Mouse (Mus musculus) CH12.LX (cell line): ENCODE results near the gene Tmem114. TPM values are rescaled to one million over a fixed set of nuclear protein-coding genes. Genes with fewer than 3 reads are reported as not detected.

ENCODE experiments used
- DNase-seq: peaks from one replicate; pipeline ENCODE4 v3.0.0-alpha.2; 2013; ENCODE audit errors: extremely low read depth
- H3K27ac ChIP-seq: 2 replicates; pipeline ENCODE4 v1.5.1; 2012; ENCODE audit warnings: low read depth, mild to moderate bottlenecking, control low read depth, moderate library complexity; ENCODE audit not compliant: insufficient read depth
- H3K27me3 ChIP-seq: replicated peaks from 2 replicates; pipeline ENCODE3; 2012; ENCODE audit warnings: inconsistent platforms
- H3K36me3 ChIP-seq, 2 experiments: replicated peaks in 1 of 2; 2 replicates each; pipeline versions ENCODE3 to v1.6.1; 2012; ENCODE audit warnings: inconsistent platforms in 1 of 2, low read length in 1 of 2, mild to moderate bottlenecking in 1 of 2, mixed read lengths in 1 of 2, moderate library complexity in 1 of 2; ENCODE audit not compliant: control insufficient read depth in 1 of 2, insufficient read depth in 1 of 2
- H3K4me1 ChIP-seq, 2 experiments: 2 replicates each; pipeline ENCODE4 v1.6.1; 2012; ENCODE audit warnings: inconsistent platforms in 1 of 2, moderate library complexity in 1 of 2; ENCODE audit not compliant: insufficient read depth in 2 of 2, control insufficient read depth in 1 of 2
- H3K4me2 ChIP-seq: 2 replicates; pipeline ENCODE4 v1.6.1; 2012; ENCODE audit warnings: low read depth, mild to moderate bottlenecking, control low read depth; ENCODE audit not compliant: poor library complexity, insufficient read depth, severe bottlenecking
- H3K4me3 ChIP-seq, 3 experiments: fragments of 150-350 bp in 1 of 3; sonication (generic) in 1 of 3; replicated peaks in 1 of 3; 2 replicates each; pipeline versions ENCODE3 to v1.5.1; 2011 to 2012; ENCODE audit warnings: low read depth in 2 of 3, low read length in 2 of 3, mild to moderate bottlenecking in 2 of 3, moderate library complexity in 2 of 3, control low read depth in 1 of 3, improper control_type of control experiment in 1 of 3, inconsistent platforms in 1 of 3, mixed read lengths in 1 of 3; ENCODE audit not compliant: poor library complexity in 1 of 3
- H3K79me2 ChIP-seq: replicated peaks from 2 replicates; pipeline ENCODE4 v1.6.1; 2012; ENCODE audit warnings: mild to moderate bottlenecking, moderate library complexity; ENCODE audit not compliant: control insufficient read depth, poor library complexity, insufficient read depth, severe bottlenecking; ENCODE audit errors: extremely low read depth
- H3K9ac ChIP-seq: 2 replicates; pipeline ENCODE4 v1.6.1; 2012; ENCODE audit warnings: low read depth, mild to moderate bottlenecking, control low read depth, moderate library complexity; ENCODE audit not compliant: insufficient read depth
- H3K9me3 ChIP-seq: replicated peaks from 2 replicates; pipeline ENCODE3; 2012; ENCODE audit warnings: low read length, inconsistent platforms, mixed read lengths
- BHLHE40 ChIP-seq: IDR thresholded peaks from 2 replicates; pipeline ENCODE4 v1.6.1; 2011; ENCODE audit warnings: mild to moderate bottlenecking, low read depth, low read length, improper control_type of control experiment
- CHD1 ChIP-seq: IDR thresholded peaks from 2 replicates; pipeline ENCODE4 v1.6.1; 2012; ENCODE audit warnings: low read depth, low read length, improper control_type of control experiment, inconsistent platforms
- CHD2 ChIP-seq: IDR thresholded peaks from 2 replicates; pipeline ENCODE4 v1.6.1; 2011; ENCODE audit warnings: low read length, improper control_type of control experiment
- CTCF ChIP-seq, 2 experiments: IDR thresholded peaks in 1 of 2; conservative IDR thresholded peaks in 1 of 2; 2 replicates each; pipeline ENCODE4 v1.5.1; 2011 to 2012; ENCODE audit warnings: low read depth in 2 of 2, low read length in 2 of 2, improper control_type of control experiment in 1 of 2, inconsistent platforms in 1 of 2, mild to moderate bottlenecking in 1 of 2, moderate library complexity in 1 of 2
- E2F4 ChIP-seq: IDR thresholded peaks from 2 replicates; pipeline ENCODE4 v1.6.1; 2011; ENCODE audit warnings: low read depth, low read length, improper control_type of control experiment; ENCODE audit not compliant: insufficient replicate concordance
- EP300 ChIP-seq: IDR thresholded peaks from 2 replicates; pipeline ENCODE4 v1.6.1; 2011; ENCODE audit warnings: low read length, improper control_type of control experiment
- ETS1 ChIP-seq: conservative IDR thresholded peaks from 2 replicates; pipeline ENCODE4 v1.6.1; 2012; ENCODE audit warnings: low read depth, mild to moderate bottlenecking, inconsistent platforms, low read length, improper control_type of control experiment, moderate library complexity
- HCFC1 ChIP-seq: IDR thresholded peaks from 2 replicates; pipeline ENCODE4 v1.6.1; 2012; ENCODE audit warnings: low read depth, mild to moderate bottlenecking, inconsistent platforms, low read length, improper control_type of control experiment
- IRF4 ChIP-seq: IDR thresholded peaks from 2 replicates; pipeline ENCODE4 v1.6.1; 2014; ENCODE audit warnings: low read depth, mild to moderate bottlenecking, inconsistent platforms, low read length, improper control_type of control experiment
- JUN ChIP-seq: IDR thresholded peaks from 2 replicates; pipeline ENCODE4 v1.6.1; 2011; ENCODE audit warnings: low read depth, mild to moderate bottlenecking, low read length, improper control_type of control experiment, moderate library complexity; ENCODE audit not compliant: insufficient read depth
- MAX ChIP-seq: IDR thresholded peaks from 2 replicates; pipeline ENCODE4 v1.6.1; 2011; ENCODE audit warnings: low read length, improper control_type of control experiment
- MAZ ChIP-seq: IDR thresholded peaks from 2 replicates; pipeline ENCODE4 v1.6.1; 2012; ENCODE audit warnings: low read depth, mild to moderate bottlenecking, inconsistent platforms, low read length, improper control_type of control experiment, moderate library complexity
- MEF2A ChIP-seq: IDR thresholded peaks from 2 replicates; pipeline ENCODE4 v1.6.1; 2014; ENCODE audit warnings: low read depth, mild to moderate bottlenecking, inconsistent platforms, low read length, improper control_type of control experiment, borderline replicate concordance
- MXI1 ChIP-seq: IDR thresholded peaks from 2 replicates; pipeline ENCODE4 v1.6.1; 2011; ENCODE audit warnings: mild to moderate bottlenecking, low read depth, low read length, improper control_type of control experiment
- NELFE ChIP-seq: IDR thresholded peaks from 2 replicates; pipeline ENCODE4 v1.6.1; 2011; ENCODE audit warnings: low read depth, low read length, improper control_type of control experiment
- NRF1 ChIP-seq: IDR thresholded peaks from 2 replicates; pipeline ENCODE4 v1.6.1; 2014; ENCODE audit warnings: low read depth, mild to moderate bottlenecking, inconsistent platforms, low read length, improper control_type of control experiment, moderate library complexity
- PAX5 ChIP-seq: IDR thresholded peaks from 2 replicates; pipeline ENCODE4 v1.6.1; 2012; ENCODE audit warnings: low read length, inconsistent platforms, mixed read lengths
- POLR2A ChIP-seq: IDR thresholded peaks from 2 replicates; pipeline ENCODE4 v1.6.1; 2011; ENCODE audit warnings: low read depth, mild to moderate bottlenecking, improper control_type of control experiment, low read length
- POLR2AphosphoS2 ChIP-seq: IDR thresholded peaks from 2 replicates; pipeline ENCODE4 v1.6.1; 2011; ENCODE audit warnings: low read depth, low read length, improper control_type of control experiment
- RAD21 ChIP-seq: IDR thresholded peaks from 2 replicates; pipeline ENCODE4 v1.6.1; 2011; ENCODE audit warnings: low read depth, mild to moderate bottlenecking, low read length, improper control_type of control experiment, moderate library complexity
- UBTF ChIP-seq: IDR thresholded peaks from 2 replicates; pipeline ENCODE4 v1.6.1; 2012; ENCODE audit warnings: low read depth, mild to moderate bottlenecking, inconsistent platforms, low read length, improper control_type of control experiment, moderate library complexity
- ZKSCAN1 ChIP-seq: IDR thresholded peaks from 2 replicates; pipeline ENCODE4 v1.6.1; 2012; ENCODE audit warnings: low read depth, inconsistent platforms, low read length, improper control_type of control experiment, borderline replicate concordance
- dilution Hi-C: fragments of 300-500 bp; cut with MboI; formaldehyde crosslinking; loops from 2 replicates; pipeline ENCODE4 v1.14.3; 2020; ENCODE audit warnings: low sequenced_read_pairs; ENCODE audit not compliant: extremely low pct_unique_long_range_greater_than_20kb, extremely low pct_ligation_motif_present
- in situ Hi-C: fragments of 300-500 bp; cut with MboI; formaldehyde crosslinking; loops from 3 replicates; pipeline ENCODE4 v1.14.3; 2019; ENCODE audit warnings: low sequenced_read_pairs, low pct_ligation_motif_present, low pct_unique_long_range_greater_than_20kb, mixed read lengths
- polyA plus RNA-seq: library from polyadenylated mRNA; unstranded; fragments of >175 nt; gene quantifications from 2 replicates; pipeline ENCODE4 v1.2.1, GENCODE M21; 2012; ENCODE audit warnings: low read depth; ENCODE audit not compliant: insufficient read length
- total RNA-seq, 2 experiments: library from RNA; depleted of rRNA; stranded (reverse); fragments of 300-350 nt in 1 of 2; fragments of >200 nt in 1 of 2; gene quantifications; 2 replicates each; pipeline ENCODE4 v1.2.3; 2012 to 2014

Tmem114 gene
- total and polyA plus RNA-seq, 3 experiments: not detected

DNA sequence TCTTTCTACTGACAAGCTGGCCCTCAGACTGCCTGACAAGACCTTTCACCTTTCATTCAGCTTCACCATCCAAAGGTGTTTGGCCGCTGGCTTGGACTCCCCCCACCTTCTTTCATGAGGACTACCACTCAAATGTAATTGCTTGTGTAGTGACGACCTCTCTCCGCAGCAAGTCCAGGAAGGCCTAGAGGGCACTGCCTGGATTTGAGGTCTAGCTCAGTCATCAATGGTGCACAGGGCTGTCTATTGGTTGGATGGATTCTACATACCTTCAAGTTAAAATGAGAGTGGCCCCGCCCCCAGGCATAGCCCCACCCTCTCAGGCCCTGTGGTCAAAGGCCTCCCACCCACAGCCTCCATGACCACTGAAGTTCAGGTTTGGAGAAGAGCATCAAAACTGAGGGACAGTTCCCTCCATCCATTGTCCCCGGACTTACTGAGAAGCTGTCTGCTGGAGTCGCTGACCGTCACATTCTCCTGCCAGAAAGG is 1.3 kb downstream of the Tmem114 start:
- no peak for DNase-seq
- TF ChIP-seq RAD21: no peak
- TF ChIP-seq E2F4: no peak
- no peak for TF ChIP-seq ZKSCAN1
- no peak for TF ChIP-seq MAX
- TF ChIP-seq NELFE: no peak
- no peak for TF ChIP-seq EP300
- no peak for TF ChIP-seq MEF2A
- no peak for TF ChIP-seq MAZ
- TF ChIP-seq JUN: no peak
- in situ Hi-C loops: no loop called here
- no peak overlapping the region for H3K27ac ChIP-seq
- no peak overlapping the region for H3K4me3 ChIP-seq
- no peaks in the 10 kb centered on the region for H3K79me2 ChIP-seq
- H3K4me1 ChIP-seq: no peaks in the 10 kb centered on the region
- H3K4me2 ChIP-seq: no peak overlapping the region
- no peaks in the 10 kb centered on the region for H3K36me3 ChIP-seq
- peaks cover 88% of the 10 kb centered on the region for H3K27me3 ChIP-seq
- dilution Hi-C loops: no loop called here
- no peaks in the 10 kb centered on the region for H3K9me3 ChIP-seq
- no peak overlapping the region for H3K9ac ChIP-seq

DNA sequence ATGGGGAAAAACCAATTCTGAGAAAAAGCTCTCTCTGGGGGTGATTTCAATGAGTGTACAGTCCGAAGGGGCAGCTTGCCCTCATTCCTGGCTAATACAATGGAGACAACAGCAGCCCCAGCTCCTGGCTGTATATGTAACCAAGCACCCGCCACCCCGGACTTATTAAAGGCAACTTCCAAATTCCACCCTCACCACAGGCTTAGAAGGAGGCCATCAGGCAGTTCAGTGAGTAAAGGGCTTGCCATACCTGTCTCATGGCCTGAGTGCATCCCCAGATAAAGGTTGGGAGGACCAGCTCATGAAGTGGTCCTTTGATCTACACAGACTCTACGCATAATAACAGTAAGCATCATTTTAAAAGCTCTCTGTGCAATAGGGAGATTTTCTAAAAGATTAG is 4.1 kb downstream of the Tmem114 start:
- Histone ChIP-seq H3K27ac (no peak overlapping the region), H3K36me3 (no peaks in the 10 kb centered on the region), H3K4me3 (no peak overlapping the region), H3K9me3 (no peaks in the 10 kb centered on the region), H3K27me3 (peaks cover 92% of the 10 kb centered on the region), H3K79me2 (no peaks in the 10 kb centered on the region), H3K4me2 (no peak overlapping the region), H3K4me1 (no peaks in the 10 kb centered on the region), H3K9ac (no peak overlapping the region)
- in situ Hi-C loops (no loop called here), dilution Hi-C loops (no loop called here)
- no peak for DNase-seq
- TF ChIP-seq MAX: no peak
- no peak for TF ChIP-seq E2F4
- TF ChIP-seq CTCF (conservative IDR thresholded peaks at IDR 0.05 in 1 of 2, IDR thresholded peaks at IDR 0.05 in 1 of 2; ENCODE audit: low read depth in 2 of 2, low read length in 2 of 2): no peak
- no peak for TF ChIP-seq PAX5
- TF ChIP-seq CHD2: no peak
- TF ChIP-seq UBTF: no peak
- TF ChIP-seq MXI1: no peak
- TF ChIP-seq IRF4: no peak
- TF ChIP-seq BHLHE40: no peak
- TF ChIP-seq RAD21: no peak
- no peak for TF ChIP-seq HCFC1
- TF ChIP-seq NRF1: no peak
- TF ChIP-seq POLR2A: no peak
- TF ChIP-seq CHD1: no peak
- TF ChIP-seq POLR2AphosphoS2: no peak
- no peak for TF ChIP-seq ETS1
